Mouse (Mus musculus): ENCODE results near the gene Prkar1b.

GRCm38 (mm10) chr5:139020595-139020994, 129.2 kb downstream of the Prkar1b start:
- TF ChIP-seq CTCF (IDR thresholded peaks at IDR 0.05; ENCODE audit: extremely low read depth, insufficient read length, insufficient replicate concordance, low read depth, low read length) = no peak
- TF ChIP-seq POLR2A (IDR thresholded peaks at IDR 0.05; ENCODE audit: low read depth, low read length) = no peak

All from small intestine, adult 2 months (tissue).